Mouse (Mus musculus) midbrain, embryonic 15.5 days (tissue): Measurements from ENCODE around the gene Smbd1. TPM values are rescaled to one million over a fixed set of nuclear protein-coding genes. Genes with fewer than 3 reads are reported as not detected.

ENCODE experiments used
- ATAC-seq: fragments of 200-750 bp; cut with Nextera tagmentation; replicated peaks from 2 replicates; pipeline ENCODE4 v1.8.0; 2017; ENCODE audit warnings: moderate TSS enrichment
- H3K27ac ChIP-seq: fragments of 300-500 bp; sonication (generic); 2 replicates; pipeline ENCODE4 v1.5.1; 2015; ENCODE audit warnings: mild to moderate bottlenecking, inconsistent platforms
- H3K27me3 ChIP-seq: fragments of 300-500 bp; sonication (generic); replicated peaks from 2 replicates; pipeline ENCODE4 v1.6.1; 2015; ENCODE audit warnings: inconsistent platforms
- H3K36me3 ChIP-seq: fragments of 300-500 bp; sonication (generic); replicated peaks from 2 replicates; pipeline ENCODE4 v1.6.1; 2015; ENCODE audit warnings: inconsistent platforms
- H3K4me1 ChIP-seq: fragments of 300-500 bp; sonication (generic); 2 replicates; pipeline ENCODE4 v1.6.1; 2015; ENCODE audit warnings: inconsistent platforms
- H3K4me2 ChIP-seq: fragments of 300-500 bp; sonication (generic); 2 replicates; pipeline ENCODE4 v1.6.1; 2015; ENCODE audit warnings: inconsistent platforms, mild to moderate bottlenecking, moderate library complexity
- H3K4me3 ChIP-seq: fragments of 300-500 bp; sonication (generic); 2 replicates; pipeline ENCODE4 v1.5.1; 2015; ENCODE audit warnings: mild to moderate bottlenecking, inconsistent platforms
- H3K9ac ChIP-seq: fragments of 300-500 bp; sonication (generic); 2 replicates; pipeline ENCODE4 v1.6.1; 2015; ENCODE audit warnings: mild to moderate bottlenecking, inconsistent platforms
- H3K9me3 ChIP-seq: fragments of 300-500 bp; sonication (generic); 2 replicates; pipeline ENCODE4 v1.6.1; 2016; ENCODE audit warnings: inconsistent platforms
- WGBS: fragments of 180-500 bp; shearing (Covaris S2); methylation state at CpG from one replicate; pipeline ENCODE4 v1.1.7; 2015; ENCODE audit warnings: mixed read lengths; 5-methylcytosine and 5-hydroxymethylcytosine counted together
- polyA plus RNA-seq: library from polyadenylated mRNA; unstranded; fragments of >200 nt; fragmentation: Nextera tagmentation; extraction: Ambion mirVana; gene quantifications from 2 replicates; pipeline ENCODE4 v1.2.1, GENCODE M21; 2015

Smbd1 gene
- polyA plus RNA-seq, 1 experiment from 2014 or later, result not detected

DNA sequence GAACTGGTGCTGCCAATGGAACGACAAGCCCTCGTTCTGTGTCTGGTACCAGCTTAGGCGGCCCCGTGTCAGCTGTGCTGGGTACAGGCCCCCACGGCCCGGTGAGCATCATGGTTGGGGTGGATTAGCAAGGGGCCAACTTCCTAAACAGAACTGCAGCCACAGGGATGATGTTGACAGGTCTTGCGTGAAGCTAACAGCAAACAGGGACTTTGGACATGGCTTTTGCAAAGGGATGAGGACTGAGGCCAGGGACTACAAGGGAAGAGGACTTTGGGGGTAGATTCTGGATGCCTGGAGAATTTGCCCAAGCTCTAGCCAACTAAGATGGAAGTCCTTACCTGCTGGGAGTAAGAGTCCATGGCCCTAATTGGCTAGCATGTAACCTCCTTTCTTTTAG lies 43.4 kb downstream of the Smbd1 start:
- H3K36me3 ChIP-seq, result no peaks in the 10 kb centered on the region
- H3K9ac ChIP-seq, result no peak overlapping the region
- H3K27ac ChIP-seq, result no peak overlapping the region
- no peak for ATAC-seq
- WGBS, result 98% methylated on average over 7 of the region's 7 CpGs
- no peaks in the 10 kb centered on the region for H3K9me3 ChIP-seq
- no peaks in the 10 kb centered on the region for H3K27me3 ChIP-seq
- H3K4me2 ChIP-seq, result no peak overlapping the region
- no peaks in the 10 kb centered on the region for H3K4me1 ChIP-seq
- no peak overlapping the region for H3K4me3 ChIP-seq

DNA sequence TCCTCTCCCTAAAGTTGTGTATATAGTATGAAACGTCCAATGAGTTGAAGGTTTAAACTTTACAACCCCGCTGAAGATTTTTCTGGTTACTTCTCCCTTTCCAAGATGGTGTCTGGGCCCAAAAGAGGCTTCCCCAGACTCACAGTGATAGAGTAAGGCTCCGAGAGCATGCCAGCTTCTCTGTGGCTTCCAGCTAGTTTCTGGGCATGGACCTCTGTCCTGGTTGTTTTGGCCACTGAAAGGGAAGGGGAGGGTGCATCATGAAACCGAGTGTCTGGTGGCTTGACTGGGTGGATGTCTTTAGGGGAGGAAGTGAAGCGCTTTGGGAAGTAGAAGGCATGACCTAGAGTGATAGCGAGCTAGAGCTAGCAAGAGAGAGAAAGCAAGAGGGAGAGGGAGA lies 45.3 kb downstream of the Smbd1 start:
- Histone ChIP-seq H3K4me3 (no peak overlapping the region), H3K4me1 (no peaks in the 10 kb centered on the region), H3K27me3 (no peaks in the 10 kb centered on the region), H3K4me2 (no peak overlapping the region), H3K9ac (no peak overlapping the region), H3K36me3 (no peaks in the 10 kb centered on the region), H3K27ac (no peak overlapping the region), H3K9me3 (no peaks in the 10 kb centered on the region)
- WGBS, result 72% methylated on average over 6 of the region's 6 CpGs
- ATAC-seq, result no peak

DNA sequence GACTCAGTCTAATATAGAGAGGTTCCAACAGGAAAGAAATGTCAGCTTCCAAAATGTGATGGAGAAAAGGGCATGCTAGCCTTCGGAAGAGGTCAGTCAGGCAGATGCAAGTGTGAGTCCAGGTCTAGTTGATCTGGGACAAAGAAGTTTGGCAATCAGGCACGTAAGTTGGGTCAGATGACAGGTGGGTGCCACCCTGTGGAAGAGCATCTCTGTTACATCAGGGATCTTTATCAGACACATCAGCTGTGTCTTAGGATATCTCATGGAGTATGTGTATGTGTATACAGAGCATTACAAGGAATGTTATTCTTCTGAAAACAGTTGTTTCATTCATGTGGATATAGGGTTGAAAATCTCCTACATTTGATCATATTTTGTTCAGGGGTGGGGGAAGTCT lies 45.7 kb downstream of the Smbd1 start:
- WGBS, result 85% methylated on average over 2 of the region's 2 CpGs
- Histone ChIP-seq H3K27me3 (no peaks in the 10 kb centered on the region), H3K27ac (no peak overlapping the region), H3K4me2 (no peak overlapping the region), H3K36me3 (no peaks in the 10 kb centered on the region), H3K9ac (no peak overlapping the region), H3K9me3 (no peaks in the 10 kb centered on the region), H3K4me1 (no peaks in the 10 kb centered on the region), H3K4me3 (no peak overlapping the region)
- ATAC-seq, result no peak

Other genes with a start within 250 kb of the Smbd1 start
- 33.0 and 35.6 TPM in 2 replicates for gene Tfrc, start 201.6 kb downstream of the Smbd1 start, polyA plus RNA-seq
- gene Tnk2, start 166.6 kb downstream of the Smbd1 start, polyA plus RNA-seq, result 22.0 and 24.2 TPM in 2 replicates
- not detected in 2 replicates for gene Muc4, start 74.6 kb downstream of the Smbd1 start, polyA plus RNA-seq
- gene Muc20, start 13.0 kb downstream of the Smbd1 start, polyA plus RNA-seq, result not detected in 2 replicates
- 100 and 110 TPM in 2 replicates for gene Fyttd1, start 67.0 kb upstream of the Smbd1 start, polyA plus RNA-seq
- 37.3 and 38.0 TPM in 2 replicates for gene Rubcn, start 67.3 kb upstream of the Smbd1 start, polyA plus RNA-seq
- 43.0 and 56.3 TPM in 2 replicates for gene Lrch3, start 103.6 kb upstream of the Smbd1 start, polyA plus RNA-seq
- 6.4 and 7.1 TPM in 2 replicates for gene Iqcg, start 245.7 kb upstream of the Smbd1 start, polyA plus RNA-seq
- 404 and 412 TPM in 2 replicates for gene Rpl35a, start 246.0 kb upstream of the Smbd1 start, polyA plus RNA-seq